Mouse (Mus musculus) forebrain, embryonic 16.5 days (tissue): ENCODE data around the gene Grik4. TPM values are rescaled to one million over a fixed set of nuclear protein-coding genes. Genes with fewer than 3 reads are reported as not detected.

Experiments
- ATAC-seq: fragments of 200-750 bp; cut with Nextera tagmentation; 2 replicates; pipeline ENCODE4 v1.8.0; 2017; ENCODE audit warnings: mild to moderate bottlenecking, moderate library complexity
- H3K27ac ChIP-seq: fragments of 300-500 bp; sonication (generic); 2 replicates; pipeline ENCODE4 v1.5.1; 2014; ENCODE audit warnings: low read length, control low read depth
- H3K27me3 ChIP-seq: fragments of 300-500 bp; sonication (generic); replicated peaks from 2 replicates; pipeline ENCODE4 v1.6.1; 2014; ENCODE audit warnings: low read length; ENCODE audit not compliant: control insufficient read depth, insufficient read depth
- H3K36me3 ChIP-seq: fragments of 300-500 bp; sonication (generic); 2 replicates; pipeline ENCODE4 v1.6.1; 2014; ENCODE audit not compliant: control insufficient read depth, insufficient read depth
- H3K4me1 ChIP-seq: fragments of 300-500 bp; sonication (generic); replicated peaks from 2 replicates; pipeline ENCODE4 v1.6.1; 2014; ENCODE audit warnings: low read length; ENCODE audit not compliant: control insufficient read depth, insufficient read depth
- H3K4me2 ChIP-seq: fragments of 300-500 bp; sonication (generic); 2 replicates; pipeline ENCODE4 v1.6.1; 2014; ENCODE audit warnings: mild to moderate bottlenecking, low read length, control low read depth
- H3K4me3 ChIP-seq: fragments of 300-500 bp; sonication (generic); replicated peaks from 2 replicates; pipeline ENCODE4 v1.5.1; 2014; ENCODE audit warnings: mild to moderate bottlenecking, low read length, control low read depth
- H3K9ac ChIP-seq: fragments of 300-500 bp; sonication (generic); replicated peaks from 2 replicates; pipeline ENCODE4 v1.6.1; 2014; ENCODE audit warnings: low read depth, low read length, control low read depth
- H3K9me3 ChIP-seq: fragments of 300-500 bp; sonication (generic); 2 replicates; pipeline ENCODE4 v1.6.1; 2016; ENCODE audit warnings: low read length; ENCODE audit not compliant: control insufficient read depth
- WGBS: fragments of 180-500 bp; shearing (Covaris S2); extraction: QIAGEN DNeasy Blood & Tissue Kit; methylation state at CpG from one replicate; pipeline ENCODE4 v1.1.7; 2014; 5-methylcytosine and 5-hydroxymethylcytosine counted together
- polyA plus RNA-seq: library from polyadenylated mRNA; unstranded; fragments of >200 nt; fragmentation: Nextera tagmentation; extraction: Ambion mirVana; gene quantifications from 2 replicates; pipeline ENCODE4 v1.2.1, GENCODE M21; 2015

The Grik4 gene
- polyA plus RNA-seq, 1 experiment from 2014 or later: 4.8 TPM

- Histone ChIP-seq H3K36me3 (no peaks in the 10 kb centered on the region), H3K9me3 (no peaks in the 10 kb centered on the region), H3K9ac (no peak overlapping the region), H3K4me2 (no peak overlapping the region), H3K4me1 (peaks cover 13% of the 10 kb centered on the region), H3K27ac (no peak overlapping the region), H3K4me3 (no peak overlapping the region), H3K27me3 (no peaks in the 10 kb centered on the region)
- 57% methylated on average over 7 of the region's 7 CpGs for WGBS
- no peak for ATAC-seq
Measured at GRCm38 (mm10) chr9:42548981-42549380, 395.3 kb downstream of the Grik4 start.

GRCm38 (mm10) chr9:42544521-42544920, 399.8 kb downstream of the Grik4 start:
- no peaks in the 10 kb centered on the region for H3K9me3 ChIP-seq
- no peaks in the 10 kb centered on the region for H3K27me3 ChIP-seq
- 49% methylated on average over 10 of the region's 10 CpGs for WGBS
- no peak overlapping the region for H3K9ac ChIP-seq
- H3K27ac ChIP-seq: 0 out of 2 replicates have a peak overlapping the region, but pooled peaks have one; percentile 1
- H3K4me1 ChIP-seq: 0 out of 2 replicates have a peak, but pooled peaks cover 6% of the 10 kb centered on the region
- peak; percentile 83 for ATAC-seq
- H3K4me3 ChIP-seq: no peak overlapping the region
- H3K36me3 ChIP-seq: no peaks in the 10 kb centered on the region
- H3K4me2 ChIP-seq: no peak overlapping the region

- ATAC-seq: no peak
- Histone ChIP-seq H3K36me3 (no peaks in the 10 kb centered on the region), H3K4me2 (no peak overlapping the region), H3K4me1 (peaks cover 22% of the 10 kb centered on the region), H3K9ac (no peak overlapping the region), H3K4me3 (no peak overlapping the region), H3K9me3 (no peaks in the 10 kb centered on the region), H3K27me3 (no peaks in the 10 kb centered on the region), H3K27ac (0 out of 2 replicates have a peak overlapping the region, but pooled peaks have one; percentile 30)
- 69% methylated on average over 8 of the region's 8 CpGs for WGBS
Measured at GRCm38 (mm10) chr9:42533491-42533890, 410.8 kb downstream of the Grik4 start.

- no peak overlapping the region for H3K4me2 ChIP-seq
- H3K9ac ChIP-seq: no peak overlapping the region
- ATAC-seq: no peak
- 4% methylated on average over 6 of the region's 6 CpGs for WGBS
- no peaks in the 10 kb centered on the region for H3K36me3 ChIP-seq
- H3K4me3 ChIP-seq: no peak overlapping the region
- H3K9me3 ChIP-seq: no peaks in the 10 kb centered on the region
- no peaks in the 10 kb centered on the region for H3K27me3 ChIP-seq
- H3K4me1 ChIP-seq: peaks cover 22% of the 10 kb centered on the region
- 0 out of 2 replicates have a peak overlapping the region, but pooled peaks have one; percentile 30 for H3K27ac ChIP-seq
Measured at GRCm38 (mm10) chr9:42533041-42533440, 411.3 kb downstream of the Grik4 start.

- peaks cover 22% of the 10 kb centered on the region for H3K4me1 ChIP-seq
- no peak overlapping the region for H3K4me2 ChIP-seq
- H3K27me3 ChIP-seq: no peaks in the 10 kb centered on the region
- H3K36me3 ChIP-seq: no peaks in the 10 kb centered on the region
- H3K4me3 ChIP-seq: no peak overlapping the region
- H3K27ac ChIP-seq: no peak overlapping the region
- no peak overlapping the region for H3K9ac ChIP-seq
- no peaks in the 10 kb centered on the region for H3K9me3 ChIP-seq
- ATAC-seq: no peak
- 45% methylated on average over 3 of the region's 3 CpGs for WGBS
Measured at GRCm38 (mm10) chr9:42531951-42532350, 412.3 kb downstream of the Grik4 start.

GRCm38 (mm10) chr9:42530221-42531152, 413.8 kb downstream of the Grik4 start:
- 45% methylated on average over 7 of the region's 7 CpGs for WGBS

GRCm38 (mm10) chr9:42520587-42521084, 423.7 kb downstream of the Grik4 start:
- H3K9me3 ChIP-seq: no peaks in the 10 kb centered on the region
- no peaks in the 10 kb centered on the region for H3K27me3 ChIP-seq
- H3K27ac ChIP-seq: peak overlapping the region; percentile 72
- ATAC-seq: peak; percentile 91
- peak overlapping the region; percentile 42 for H3K4me3 ChIP-seq
- H3K4me1 ChIP-seq: peaks cover 10% of the 10 kb centered on the region
- WGBS: 1% methylated on average over 36 of the region's 36 CpGs
- peak overlapping the region; percentile 63 for H3K9ac ChIP-seq
- H3K36me3 ChIP-seq: no peaks in the 10 kb centered on the region
- H3K4me2 ChIP-seq: peak overlapping the region; percentile 70

More at GRCm38 (mm10) chr9:42530221-42531152, 413.8 kb downstream of the Grik4 start:
- Histone ChIP-seq H3K4me1 (peaks cover 22% of the 10 kb centered on the region), H3K27me3 (no peaks in the 10 kb centered on the region), H3K27ac (peak overlapping the region; percentile 93), H3K4me2 (no peak overlapping the region), H3K9me3 (no peaks in the 10 kb centered on the region), H3K36me3 (no peaks in the 10 kb centered on the region), H3K9ac (0 out of 2 replicates have a peak overlapping the region, but pooled peaks have one; percentile 31), H3K4me3 (no peak overlapping the region)
- peak; percentile 85 for ATAC-seq

- Histone ChIP-seq H3K9me3 (no peaks in the 10 kb centered on the region), H3K4me3 (no peak overlapping the region), H3K27me3 (no peaks in the 10 kb centered on the region), H3K4me2 (no peak overlapping the region), H3K27ac (no peak overlapping the region), H3K36me3 (no peaks in the 10 kb centered on the region), H3K9ac (no peak overlapping the region), H3K4me1 (peaks cover 21% of the 10 kb centered on the region)
- 66% methylated on average over 14 of the region's 14 CpGs for WGBS
- no peak for ATAC-seq
Measured at GRCm38 (mm10) chr9:42518163-42518562, 426.1 kb downstream of the Grik4 start.

- H3K4me1 ChIP-seq: peaks cover 17% of the 10 kb centered on the region
- peak overlapping the region; percentile 37 for H3K27ac ChIP-seq
- no peaks in the 10 kb centered on the region for H3K36me3 ChIP-seq
- H3K4me3 ChIP-seq: no peak overlapping the region
- H3K4me2 ChIP-seq: no peak overlapping the region
- whole genome bisulfite sequencing: 15% methylated on average over 5 of the region's 5 CpGs
- H3K27me3 ChIP-seq: no peaks in the 10 kb centered on the region
- no peaks in the 10 kb centered on the region for H3K9me3 ChIP-seq
- peak; percentile 79 for ATAC-seq
- no peak overlapping the region for H3K9ac ChIP-seq
Measured at GRCm38 (mm10) chr9:42513159-42513558, 431.1 kb downstream of the Grik4 start.
